Mouse (Mus musculus) macrophage (primary cell): ENCODE data around the gene Wdr61. TPM values are rescaled to one million over a fixed set of nuclear protein-coding genes. Genes with fewer than 3 reads are reported as not detected.

Experiments used
- H3K27ac ChIP-seq: fragments of 350-480 bp; formaldehyde crosslinking; 2 replicates; pipeline ENCODE4 v1.9.0; 2021
- H3K36me3 ChIP-seq: fragments of 350-480 bp; formaldehyde crosslinking; 2 replicates; pipeline ENCODE4 v1.9.0; 2021; ENCODE audit errors: inconsistent target
- H3K4me3 ChIP-seq: fragments of 350-480 bp; formaldehyde crosslinking; 2 replicates; pipeline ENCODE4 v1.9.0; 2021; ENCODE audit errors: inconsistent target
- H3K79me2 ChIP-seq: fragments of 350-480 bp; formaldehyde crosslinking; 2 replicates; pipeline ENCODE4 v1.9.0; 2021; ENCODE audit errors: inconsistent target
- WGBS: methylation state at CpG from one replicate; pipeline ENCODE4 v1.1.7; 2026; ENCODE audit warnings: inconsistent platforms; ENCODE audit not compliant: missing documents; 5-methylcytosine and 5-hydroxymethylcytosine counted together
- polyA plus RNA-seq: library from polyadenylated mRNA; stranded (reverse); fragments of 250-400 nt; gene quantifications from 3 replicates; pipeline ENCODE4 v1.2.4, GENCODE M21; 2018; ENCODE audit warnings: inconsistent platforms

The Wdr61 gene
- polyA plus RNA-seq, 1 experiment from 2014 or later: 42.4 TPM

DNA sequence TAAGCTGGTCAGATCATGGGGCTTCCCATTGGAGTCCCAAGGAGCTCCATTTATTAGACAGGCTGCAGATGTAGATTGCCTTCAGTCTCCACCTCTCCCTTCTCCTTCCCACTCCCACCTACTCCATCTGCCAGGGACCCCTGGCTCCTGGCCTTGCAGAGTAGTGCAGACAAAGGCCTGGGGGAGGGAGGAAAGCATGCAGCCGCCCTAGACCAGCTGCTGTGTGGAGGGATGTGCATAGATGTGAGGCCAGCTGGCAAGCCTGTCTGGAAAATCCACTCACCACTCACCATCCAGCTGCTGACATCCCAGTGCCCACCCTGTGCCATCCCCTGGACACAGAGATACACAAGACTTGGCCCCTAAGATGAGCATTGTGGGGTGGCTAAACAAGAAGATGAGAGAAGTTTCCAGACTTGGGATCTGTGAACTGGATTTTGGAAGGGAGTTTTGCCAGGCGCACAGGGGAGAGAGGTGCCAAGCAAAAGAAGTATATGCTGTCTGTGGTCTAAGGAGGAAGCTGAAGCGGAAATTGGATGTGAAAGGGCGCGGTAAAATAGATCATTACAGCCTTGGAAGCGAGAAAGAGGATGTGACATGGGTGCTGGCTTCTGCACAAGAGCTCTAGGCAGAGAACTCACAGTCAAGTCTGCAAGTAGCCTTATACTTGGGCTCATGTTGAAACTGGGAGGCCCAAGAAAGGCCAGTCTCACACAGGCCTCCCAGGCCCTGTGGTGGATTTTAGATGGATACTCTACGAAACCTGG is 16.1 kb upstream of the Wdr61 start:
- Histone ChIP-seq H3K4me3 (no peak overlapping the region), H3K36me3 (no peaks in the 10 kb centered on the region), H3K79me2 (no peaks in the 10 kb centered on the region), H3K27ac (no peak overlapping the region)
- WGBS: 54% methylated on average over 7 of the region's 7 CpGs

DNA sequence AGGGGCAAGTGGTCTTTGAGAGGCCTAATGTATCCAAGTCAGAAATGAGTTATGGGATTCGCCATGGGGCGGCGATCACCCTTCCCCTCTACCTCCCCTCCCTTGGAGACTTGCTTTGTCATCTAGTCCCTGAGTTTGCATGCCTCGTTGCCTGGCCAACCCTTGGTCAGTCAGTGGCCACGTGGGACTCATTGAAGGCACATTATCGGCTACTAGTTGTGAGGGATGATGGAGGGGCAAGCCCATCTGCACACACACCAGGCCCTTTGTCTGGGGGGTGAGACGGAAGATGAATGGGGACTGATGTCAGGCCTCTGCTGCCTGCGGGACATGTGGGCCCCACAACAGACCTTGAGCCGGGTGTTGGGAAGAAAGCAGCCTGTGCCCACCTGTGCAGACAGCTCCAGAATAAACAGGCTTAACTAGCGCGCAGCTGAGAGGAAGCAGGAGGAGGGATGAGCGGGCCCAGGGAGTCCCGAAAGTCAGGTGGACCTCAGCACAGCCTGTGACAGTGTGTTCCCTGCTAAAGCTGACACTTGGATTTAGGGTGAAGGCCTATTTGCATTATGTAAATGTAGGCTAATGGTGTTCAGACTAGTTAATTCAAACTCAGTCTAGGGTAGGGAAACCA is 11.5 kb upstream of the Wdr61 start:
- 89% methylated on average over 13 of the region's 13 CpGs for WGBS

DNA sequence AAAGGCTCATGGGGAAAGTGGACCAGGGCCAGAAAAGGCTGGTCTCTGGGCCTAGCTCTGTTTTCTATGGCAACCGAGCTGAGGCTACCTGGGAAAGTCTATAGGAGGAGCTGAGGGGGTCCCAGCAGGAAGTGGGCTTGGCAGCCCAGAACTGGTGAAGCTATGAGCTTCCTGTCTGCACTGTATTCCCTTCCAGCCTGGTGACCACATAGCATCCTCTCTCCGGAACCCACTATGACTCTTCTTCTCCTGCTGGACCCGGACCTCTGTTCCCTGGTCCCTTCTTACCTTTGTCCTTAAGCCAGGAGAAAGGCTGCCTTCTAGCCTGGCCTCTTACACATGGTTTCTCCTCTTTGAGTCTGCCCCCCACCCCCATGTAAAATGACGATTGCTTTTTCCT is 9.6 kb upstream of the Wdr61 start:
- Histone ChIP-seq H3K27ac (no peak overlapping the region), H3K36me3 (no peaks in the 10 kb centered on the region), H3K4me3 (no peak overlapping the region), H3K79me2 (no peaks in the 10 kb centered on the region)
- WGBS: 25% methylated on average over 4 of the region's 4 CpGs

More for the DNA sequence above, 11.5 kb upstream of the Wdr61 start:
- Histone ChIP-seq H3K36me3 (no peaks in the 10 kb centered on the region), H3K4me3 (no peak overlapping the region), H3K27ac (no peak overlapping the region), H3K79me2 (no peaks in the 10 kb centered on the region)

DNA sequence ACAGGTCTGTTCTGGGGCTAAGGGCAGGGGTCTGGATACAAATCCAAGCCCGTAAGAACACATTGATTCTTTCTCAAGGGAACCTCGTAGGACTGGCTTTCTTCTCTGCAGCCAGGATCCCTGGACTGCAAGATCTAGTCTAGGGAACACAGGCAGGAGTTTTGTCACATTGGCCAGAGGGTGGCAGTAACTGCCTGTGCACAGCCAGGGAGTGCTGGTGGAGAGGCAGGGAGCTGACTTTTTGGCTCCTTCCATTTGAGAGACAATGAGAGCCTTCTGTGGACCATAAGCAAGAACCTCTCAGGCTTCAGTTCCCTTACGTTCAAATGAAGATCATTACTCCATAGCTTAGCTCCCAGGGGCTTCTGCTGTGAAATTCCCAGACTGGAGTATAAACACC is 4.1 kb upstream of the Wdr61 start:
- peaks cover 9% of the 10 kb centered on the region for H3K79me2 ChIP-seq
- no peak overlapping the region for H3K27ac ChIP-seq
- 67% methylated on average over 3 of the region's 3 CpGs for WGBS
- no peaks in the 10 kb centered on the region for H3K36me3 ChIP-seq
- no peak overlapping the region for H3K4me3 ChIP-seq

DNA sequence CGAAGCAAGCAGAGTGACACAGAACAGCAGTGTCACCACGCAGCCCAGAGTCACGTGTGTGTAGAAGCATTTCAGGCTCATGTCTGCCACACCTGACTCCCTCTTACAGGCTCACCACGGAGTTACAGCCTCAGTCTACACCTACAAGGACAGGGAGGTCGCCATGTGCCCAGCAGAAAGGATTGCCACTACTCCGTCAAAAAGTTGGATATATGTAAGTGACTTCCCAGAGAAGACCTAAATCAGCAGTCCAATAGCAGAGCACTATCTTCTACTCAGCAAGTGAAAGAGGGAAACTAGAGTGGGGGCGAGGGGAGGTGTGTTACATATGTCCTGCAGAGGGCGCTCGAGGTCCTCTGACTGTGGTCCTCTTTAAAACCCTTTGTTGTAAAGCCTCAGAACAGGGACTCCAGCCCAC is 2.0 kb upstream of the Wdr61 start:
- Histone ChIP-seq H3K27ac (no peak overlapping the region), H3K4me3 (no peak overlapping the region), H3K36me3 (no peaks in the 10 kb centered on the region), H3K79me2 (peaks cover 30% of the 10 kb centered on the region)
- 13% methylated on average over 9 of the region's 9 CpGs for WGBS

DNA sequence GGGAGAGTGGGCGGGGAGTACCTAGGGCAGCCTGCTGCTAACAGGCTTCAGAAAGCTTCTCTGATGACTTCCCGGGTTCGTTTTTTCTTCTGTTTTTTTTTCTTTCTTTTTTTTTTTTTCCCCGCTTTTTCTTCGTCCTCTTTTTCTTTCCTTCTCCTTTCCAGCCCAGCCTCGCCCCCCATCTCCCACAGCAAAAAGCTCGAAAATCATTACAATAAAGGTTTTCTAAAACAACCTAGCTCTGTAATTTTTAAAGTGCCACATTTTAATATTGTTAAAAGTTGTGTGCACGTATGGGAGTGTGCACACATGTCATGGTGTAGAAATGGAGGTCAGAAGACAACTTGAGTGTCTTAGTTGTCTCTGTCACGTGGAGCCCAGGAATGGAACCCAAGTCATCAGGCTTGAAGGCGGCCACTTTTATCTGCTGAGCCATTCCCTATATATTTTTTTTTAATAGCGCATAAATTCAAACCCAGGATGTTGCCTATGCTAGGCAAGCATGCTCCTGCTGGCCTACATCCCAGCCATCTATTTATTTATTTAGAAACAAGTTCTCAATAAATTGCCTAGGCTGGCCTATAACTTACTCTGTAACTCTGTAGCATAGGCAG is 427 bp upstream of the Wdr61 start:
- Histone ChIP-seq H3K79me2 (peaks cover 38% of the 10 kb centered on the region), H3K4me3 (peak overlapping the region; percentile 94; the same call in 1 of the 2 replicates), H3K36me3 (no peaks in the 10 kb centered on the region), H3K27ac (peak overlapping the region; percentile 35; the same call in 1 of the 2 replicates)
- 26% methylated on average over 9 of the region's 11 CpGs for WGBS

DNA sequence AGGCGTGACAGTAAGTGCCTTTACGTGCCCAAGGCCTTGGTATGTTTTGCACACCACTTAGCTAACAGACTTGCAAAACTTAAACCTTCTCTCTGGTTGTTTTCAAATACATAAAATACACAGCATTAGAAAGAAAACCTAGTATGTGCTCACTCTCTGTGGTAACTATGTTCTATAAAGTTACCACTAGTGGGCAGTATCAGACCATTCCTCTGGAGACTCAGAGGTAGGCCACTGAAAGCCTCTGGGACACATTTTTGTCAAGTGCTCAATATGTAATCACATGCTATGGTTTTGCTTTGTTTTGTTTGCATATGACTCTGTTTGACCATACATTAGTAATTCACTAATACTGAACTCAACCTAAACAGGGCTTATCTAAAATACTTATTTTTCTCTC is 2.2 kb downstream of the Wdr61 start:
- 90% methylated on average over 2 of the region's 2 CpGs for WGBS
- peaks cover 38% of the 10 kb centered on the region for H3K79me2 ChIP-seq
- H3K36me3 ChIP-seq: peaks cover 24% of the 10 kb centered on the region
- H3K4me3 ChIP-seq: no peak overlapping the region
- H3K27ac ChIP-seq: no peak overlapping the region

DNA sequence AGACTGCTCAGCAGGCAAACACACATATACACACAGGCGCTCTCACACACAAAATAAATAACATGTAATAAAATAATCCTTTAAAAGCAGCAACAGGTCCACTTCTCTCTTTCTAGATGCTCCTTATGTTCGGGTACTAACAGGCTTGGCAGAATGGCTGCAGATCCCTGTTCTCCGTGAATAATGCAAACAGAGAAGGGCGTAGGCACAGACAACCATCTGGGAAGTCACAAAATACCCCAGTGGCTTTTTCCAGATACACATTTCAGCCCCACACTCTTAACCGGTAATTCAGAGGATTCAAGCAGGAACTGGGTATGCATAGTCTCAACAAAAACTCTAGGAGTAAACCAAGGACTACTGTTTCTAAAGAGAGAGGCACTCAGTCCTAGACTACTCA is 8.0 kb downstream of the Wdr61 start:
- Histone ChIP-seq H3K36me3 (peaks cover 82% of the 10 kb centered on the region), H3K79me2 (peaks cover 8% of the 10 kb centered on the region)
- WGBS: 96% methylated on average over 5 of the region's 5 CpGs

DNA sequence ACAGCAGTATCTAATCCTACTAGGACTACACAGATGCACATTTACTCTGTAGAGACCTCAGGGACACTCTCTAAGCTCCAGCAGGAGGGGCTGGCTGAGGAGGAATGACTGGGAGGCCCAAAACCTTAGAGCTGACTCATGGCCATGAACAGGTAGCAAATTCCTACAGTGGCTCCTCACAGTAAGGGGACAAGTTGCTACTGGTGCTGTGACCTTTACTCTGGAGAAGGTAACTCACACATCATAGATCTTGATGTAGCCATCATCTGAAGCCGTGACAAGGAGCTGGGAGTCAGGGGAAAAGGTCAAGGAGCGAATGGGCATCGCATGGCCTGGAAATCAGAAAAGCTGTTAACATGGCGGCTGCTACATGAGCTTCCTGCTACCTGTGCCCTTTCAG is 11.7 kb downstream of the Wdr61 start:
- Histone ChIP-seq H3K4me3 (no peak overlapping the region), H3K27ac (no peak overlapping the region), H3K36me3 (peaks cover 97% of the 10 kb centered on the region), H3K79me2 (no peaks in the 10 kb centered on the region)
- 95% methylated on average over 4 of the region's 4 CpGs for WGBS

More for the DNA sequence above, 8.0 kb downstream of the Wdr61 start:
- Histone ChIP-seq H3K4me3 (no peak overlapping the region), H3K27ac (no peak overlapping the region)

DNA sequence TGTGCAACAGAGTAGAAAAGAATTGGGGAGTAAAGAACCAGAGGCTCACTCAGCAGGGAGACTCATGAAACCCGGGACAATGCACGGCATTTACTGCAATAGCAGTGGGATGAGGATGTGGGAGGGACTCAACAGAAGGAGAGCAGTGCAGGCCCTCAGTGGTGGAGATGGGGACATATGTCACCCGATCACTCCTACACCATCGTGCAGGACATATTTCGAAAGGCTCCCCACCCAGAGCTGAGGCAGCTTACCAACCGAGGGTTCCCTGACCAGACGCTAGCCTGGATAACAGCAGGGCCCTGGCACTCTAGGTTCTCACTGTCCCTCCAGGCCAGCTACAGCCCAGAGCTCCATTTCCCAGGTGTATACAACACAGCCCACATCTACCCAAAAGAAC is 12.2 kb downstream of the Wdr61 start:
- WGBS: 89% methylated on average over 7 of the region's 7 CpGs
- Histone ChIP-seq H3K27ac (no peak overlapping the region), H3K79me2 (no peaks in the 10 kb centered on the region), H3K36me3 (peaks cover 97% of the 10 kb centered on the region), H3K4me3 (no peak overlapping the region)

DNA sequence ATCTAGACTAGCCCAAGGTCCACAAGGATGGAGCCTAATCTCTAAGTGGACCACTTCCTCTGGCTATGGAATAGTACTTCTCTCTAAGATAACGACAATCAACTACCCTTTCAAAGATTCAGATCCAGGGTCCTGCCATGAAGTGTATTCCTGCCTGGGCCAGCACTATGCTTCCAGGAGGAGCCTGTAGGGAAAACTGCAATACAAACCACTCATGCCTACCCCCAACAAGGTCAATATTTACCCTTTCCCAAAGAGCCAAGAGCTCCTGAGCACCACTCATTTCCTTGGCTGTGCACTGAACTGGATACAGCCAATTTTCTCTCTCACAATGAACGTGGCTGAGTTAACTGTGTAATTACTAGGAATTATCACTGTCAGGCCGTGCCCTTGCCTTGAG is 16.8 kb downstream of the Wdr61 start:
- 93% methylated on average over 3 of the region's 3 CpGs for WGBS
- Histone ChIP-seq H3K79me2 (no peaks in the 10 kb centered on the region), H3K36me3 (peaks cover 79% of the 10 kb centered on the region), H3K27ac (no peak overlapping the region), H3K4me3 (no peak overlapping the region)

DNA sequence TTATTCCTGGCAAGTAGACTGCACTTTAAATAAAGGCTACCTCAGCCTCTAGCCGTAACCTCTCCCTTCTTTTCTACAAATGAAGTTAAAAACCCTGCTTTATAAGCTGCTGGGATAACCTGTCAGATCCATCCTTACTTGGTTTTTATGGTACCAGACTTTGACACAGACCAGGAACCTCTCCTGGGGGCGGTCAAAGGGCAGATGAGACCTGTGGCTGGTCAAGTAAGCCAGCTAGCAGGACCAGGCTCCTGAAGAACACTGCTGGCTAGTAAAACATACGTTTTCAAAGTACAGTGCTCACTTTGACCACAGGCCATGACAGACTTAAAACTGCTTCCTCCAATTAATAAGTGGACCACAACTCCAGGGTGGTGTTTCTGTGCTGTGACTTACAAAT is 18.5 kb downstream of the Wdr61 start:
- 100% methylated on average over 3 of the region's 3 CpGs for WGBS
- H3K4me3 ChIP-seq: no peak overlapping the region
- no peaks in the 10 kb centered on the region for H3K79me2 ChIP-seq
- H3K27ac ChIP-seq: no peak overlapping the region
- H3K36me3 ChIP-seq: peaks cover 62% of the 10 kb centered on the region

DNA sequence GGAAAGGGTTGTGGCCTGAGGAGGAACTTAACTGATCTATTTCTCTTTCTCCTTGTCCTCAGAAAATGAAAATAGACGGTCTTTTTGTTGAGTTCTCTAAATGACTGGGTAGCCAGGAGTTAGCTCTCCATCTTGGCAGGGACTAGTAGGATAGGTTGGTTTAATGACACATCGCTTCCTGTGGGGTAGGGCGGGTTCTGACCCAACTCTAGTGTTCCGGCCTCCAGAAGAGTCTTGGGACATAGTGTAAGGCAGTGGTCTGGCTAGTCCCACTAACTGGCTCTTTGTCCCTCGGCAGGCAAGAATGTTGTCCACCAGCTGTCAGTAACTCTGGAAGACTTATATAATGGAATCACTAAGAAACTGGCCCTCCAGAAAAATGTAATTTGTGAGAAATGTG is 26.2 kb downstream of the Wdr61 start:
- H3K36me3 ChIP-seq: no peaks in the 10 kb centered on the region
- H3K4me3 ChIP-seq: no peak overlapping the region
- H3K79me2 ChIP-seq: no peaks in the 10 kb centered on the region
- no peak overlapping the region for H3K27ac ChIP-seq
- 91% methylated on average over 5 of the region's 5 CpGs for WGBS

DNA sequence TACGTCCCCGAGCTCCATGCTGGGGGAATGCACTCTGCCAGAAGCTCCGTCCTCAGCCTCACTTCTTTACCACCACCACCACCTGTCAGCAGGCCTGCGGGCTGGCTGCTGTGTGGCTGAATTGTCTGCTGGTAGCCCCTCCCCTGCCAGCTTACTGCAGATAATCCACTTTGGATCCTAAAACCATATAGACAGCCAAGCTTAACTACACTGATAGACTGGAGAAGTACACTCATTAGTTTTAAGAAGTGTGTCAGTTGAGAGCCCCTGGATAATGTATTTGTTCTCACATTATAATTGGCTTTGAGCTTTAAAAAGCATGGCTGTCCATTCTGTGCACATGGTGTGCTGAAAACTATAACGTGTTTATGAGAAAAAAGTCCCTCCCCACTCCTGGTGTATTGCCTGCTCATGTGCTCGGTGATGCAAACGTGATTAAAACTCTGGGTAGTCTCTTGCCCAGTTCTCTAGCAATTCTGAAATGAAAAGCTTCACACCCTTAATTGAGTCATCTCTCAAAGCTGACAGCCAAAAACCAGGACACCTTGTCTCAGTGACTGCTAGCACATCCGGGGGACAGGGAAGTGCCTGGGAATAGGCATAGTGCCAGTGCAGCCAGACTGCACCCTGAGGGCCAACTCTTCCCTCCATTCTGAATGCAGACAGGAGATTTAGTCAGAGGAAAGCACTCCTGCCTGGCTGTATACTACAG is 26.9 kb downstream of the Wdr61 start:
- H3K79me2 ChIP-seq: no peaks in the 10 kb centered on the region
- H3K27ac ChIP-seq: no peak overlapping the region
- no peaks in the 10 kb centered on the region for H3K36me3 ChIP-seq
- WGBS: 93% methylated on average over 8 of the region's 8 CpGs
- H3K4me3 ChIP-seq: no peak overlapping the region

DNA sequence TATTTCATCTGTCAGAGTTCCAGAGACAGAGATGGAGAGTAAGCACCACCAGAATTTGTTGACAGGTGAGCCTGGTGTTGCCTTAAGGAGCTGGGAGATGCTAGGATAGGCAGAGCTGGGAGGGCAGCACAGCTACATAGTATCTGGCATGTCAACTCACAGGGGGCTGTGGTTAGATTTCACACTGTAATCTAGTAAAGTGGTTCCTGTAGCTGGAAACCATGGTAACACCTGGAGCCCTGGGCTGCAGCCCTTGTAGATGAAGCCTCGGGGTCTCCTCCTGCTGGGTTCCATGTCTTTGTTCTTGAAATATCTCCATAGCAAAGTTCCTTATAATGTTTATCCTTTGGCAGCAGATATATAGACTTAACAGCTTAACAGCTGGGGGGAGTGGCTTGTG is 28.8 kb downstream of the Wdr61 start:
- Histone ChIP-seq H3K4me3 (no peak overlapping the region), H3K79me2 (no peaks in the 10 kb centered on the region), H3K36me3 (no peaks in the 10 kb centered on the region), H3K27ac (no peak overlapping the region)
- WGBS: 83% methylated on average over 1 of the region's 1 CpGs
